Mouse (Mus musculus): ENCODE results near the gene Lamtor2.

GRCm38 (mm10) chr3:88500655-88501365 lies 52.1 kb downstream of the Lamtor2 start:
- TF ChIP-seq CTCF (IDR thresholded peaks at IDR 0.05; ENCODE audit: low read depth, low read length) (no peak), POLR2A (IDR thresholded peaks at IDR 0.05; ENCODE audit: borderline replicate concordance, low read depth, low read length) (no peak)

Data from bone marrow macrophage, adult 2 months (primary cell).